Mouse (Mus musculus): ENCODE measurements around the gene A530032D15Rik.
"Not testable (repeated sequence)": the region's sequence is repeated elsewhere in the genome, so short reads cannot be mapped to it uniquely, and the experiment has no call there.

Gene A530032D15Rik

DNA sequence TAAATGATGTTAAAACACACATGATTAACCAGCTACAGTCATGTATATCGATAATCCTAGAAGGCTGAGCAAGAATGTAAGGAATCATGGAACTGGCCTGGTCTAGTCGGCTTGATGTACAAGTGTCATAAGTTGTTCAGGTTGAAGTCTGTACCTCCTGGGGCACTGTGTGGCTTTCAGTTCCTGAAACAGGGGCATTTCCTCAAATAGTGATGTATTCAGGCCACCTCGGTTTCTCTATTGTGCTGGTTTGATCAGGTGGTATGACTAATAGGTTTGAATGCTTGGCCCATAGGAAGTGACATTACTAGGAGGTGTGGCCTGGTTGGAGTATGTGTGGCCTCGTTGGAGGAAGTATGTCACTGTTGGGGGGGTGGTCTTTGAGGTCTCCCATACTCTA is 75.3 kb downstream of the A530032D15Rik start:
- not testable (repeated sequence) for DNase-seq

DNA sequence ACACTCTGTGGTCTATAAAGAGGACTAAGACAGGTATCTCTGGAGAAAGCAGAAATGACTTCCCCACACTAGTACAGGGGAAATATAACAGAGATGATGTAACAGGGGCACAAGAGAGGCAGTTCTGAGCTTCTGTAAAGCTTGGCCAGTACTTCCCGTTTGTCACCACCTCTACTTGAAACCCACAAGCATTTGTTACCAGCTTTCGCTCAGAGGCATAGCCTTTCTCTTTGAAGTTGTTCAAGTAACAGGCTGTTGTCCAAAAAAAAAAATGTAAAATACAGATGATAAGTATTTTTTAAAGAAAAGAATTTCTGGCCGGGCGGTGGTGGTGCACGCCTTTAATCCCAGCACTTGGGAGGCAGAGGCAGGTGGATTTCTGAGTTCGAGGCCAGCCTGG is 76.0 kb downstream of the A530032D15Rik start:
- DNase-seq, result not testable (repeated sequence)
